Mouse (Mus musculus): ENCODE measurements at regions not wholly inside any gene's neighbourhood (a gene's known extent, or its start where the extent isn't known, plus 50 kb on each side); places are given as distances from the start of the nearest gene placed in this dataset.

GRCm38 (mm10) chr17:10086558-10086957 lies 233.1 kb downstream of the Qk start:
- no peak for ATAC-seq (replicated peaks; ENCODE audit: insufficient number of reproducible peaks, low FRiP score, low TSS enrichment, poor library complexity, severe bottlenecking)

- no peak for ATAC-seq (replicated peaks; ENCODE audit: insufficient number of reproducible peaks, low FRiP score, low TSS enrichment, poor library complexity, severe bottlenecking)
Measured at GRCm38 (mm10) chr17:10086132-10086531, 233.5 kb downstream of the Qk start.

GRCm38 (mm10) chr17:10081721-10082120 lies 237.9 kb downstream of the Qk start:
- ATAC-seq (replicated peaks; ENCODE audit: insufficient number of reproducible peaks, low FRiP score, low TSS enrichment, poor library complexity, severe bottlenecking), result no peak

- no peak for ATAC-seq (replicated peaks; ENCODE audit: insufficient number of reproducible peaks, low FRiP score, low TSS enrichment, poor library complexity, severe bottlenecking)
Measured at GRCm38 (mm10) chr17:10079853-10080650, 239.6 kb downstream of the Qk start.

- no peak for ATAC-seq (replicated peaks; ENCODE audit: insufficient number of reproducible peaks, low FRiP score, low TSS enrichment, poor library complexity, severe bottlenecking)
Measured at GRCm38 (mm10) chr17:10078536-10079319, 240.9 kb downstream of the Qk start.

GRCm38 (mm10) chr17:10073301-10073700 lies 246.4 kb downstream of the Qk start:
- no peak for ATAC-seq (replicated peaks; ENCODE audit: insufficient number of reproducible peaks, low FRiP score, low TSS enrichment, poor library complexity, severe bottlenecking)

GRCm38 (mm10) chr17:10069251-10069650 lies 250.4 kb downstream of the Qk start:
- ATAC-seq (replicated peaks; ENCODE audit: insufficient number of reproducible peaks, low FRiP score, low TSS enrichment, poor library complexity, severe bottlenecking), result no peak

- ATAC-seq (replicated peaks; ENCODE audit: insufficient number of reproducible peaks, low FRiP score, low TSS enrichment, poor library complexity, severe bottlenecking), result no peak
Measured at GRCm38 (mm10) chr17:10065131-10065530, 254.5 kb downstream of the Qk start.

- ATAC-seq (replicated peaks; ENCODE audit: insufficient number of reproducible peaks, low FRiP score, low TSS enrichment, poor library complexity, severe bottlenecking), result no peak
Measured at GRCm38 (mm10) chr17:10062546-10063100, 257.0 kb downstream of the Qk start.

- no peak for ATAC-seq (replicated peaks; ENCODE audit: insufficient number of reproducible peaks, low FRiP score, low TSS enrichment, poor library complexity, severe bottlenecking)
Measured at GRCm38 (mm10) chr17:10057736-10058135, 261.9 kb downstream of the Qk start.

GRCm38 (mm10) chr17:10056096-10056495 lies 263.6 kb downstream of the Qk start:
- ATAC-seq (replicated peaks; ENCODE audit: insufficient number of reproducible peaks, low FRiP score, low TSS enrichment, poor library complexity, severe bottlenecking), result no peak

- ATAC-seq (replicated peaks; ENCODE audit: insufficient number of reproducible peaks, low FRiP score, low TSS enrichment, poor library complexity, severe bottlenecking), result no peak
Measured at GRCm38 (mm10) chr17:10054375-10054774, 265.3 kb downstream of the Qk start.

- no peak for ATAC-seq (replicated peaks; ENCODE audit: insufficient number of reproducible peaks, low FRiP score, low TSS enrichment, poor library complexity, severe bottlenecking)
Measured at GRCm38 (mm10) chr17:10044336-10044735, 275.3 kb downstream of the Qk start.

GRCm38 (mm10) chr17:10042042-10042652 lies 277.5 kb downstream of the Qk start:
- no peak for ATAC-seq (replicated peaks; ENCODE audit: insufficient number of reproducible peaks, low FRiP score, low TSS enrichment, poor library complexity, severe bottlenecking)

GRCm38 (mm10) chr17:10040951-10041359 lies 278.7 kb downstream of the Qk start:
- ATAC-seq (replicated peaks; ENCODE audit: insufficient number of reproducible peaks, low FRiP score, low TSS enrichment, poor library complexity, severe bottlenecking), result peak; percentile 51; the same call in 1 of the 2 replicates

GRCm38 (mm10) chr17:10040375-10040774 lies 279.3 kb downstream of the Qk start:
- no peak for ATAC-seq (replicated peaks; ENCODE audit: insufficient number of reproducible peaks, low FRiP score, low TSS enrichment, poor library complexity, severe bottlenecking)

- ATAC-seq (replicated peaks; ENCODE audit: insufficient number of reproducible peaks, low FRiP score, low TSS enrichment, poor library complexity, severe bottlenecking), result no peak
Measured at GRCm38 (mm10) chr17:10037799-10038445, 281.7 kb downstream of the Qk start.

GRCm38 (mm10) chr17:10033510-10033909 lies 286.1 kb downstream of the Qk start:
- ATAC-seq (replicated peaks; ENCODE audit: insufficient number of reproducible peaks, low FRiP score, low TSS enrichment, poor library complexity, severe bottlenecking), result no peak

GRCm38 (mm10) chr17:10031033-10031432 lies 288.6 kb downstream of the Qk start:
- no peak for ATAC-seq (replicated peaks; ENCODE audit: insufficient number of reproducible peaks, low FRiP score, low TSS enrichment, poor library complexity, severe bottlenecking)

Measured in monocyte, adult 5-6 weeks (primary cell).